Mouse (Mus musculus): ENCODE measurements around the gene Nat14. TPM values are rescaled to one million over a fixed set of nuclear protein-coding genes. Genes with fewer than 3 reads are reported as not detected.

The Nat14 gene
- polyA plus RNA-seq, 1 experiment from 2014 or later: 2.5 TPM

- Histone ChIP-seq H3K9ac (ENCODE audit: low read length) (no peak overlapping the region), H3K27me3 (ENCODE audit: control insufficient read depth, insufficient read depth, low read depth, low read length) (no peaks in the 10 kb centered on the region), H3K27ac (ENCODE audit: low read length) (peak overlapping the region; percentile 76), H3K36me3 (ENCODE audit: control insufficient read depth, insufficient read depth, low read length) (no peaks in the 10 kb centered on the region), H3K4me2 (ENCODE audit: low read depth, low read length) (no peak overlapping the region), H3K9me3 (ENCODE audit: control insufficient read depth, low read length) (no peaks in the 10 kb centered on the region), H3K4me1 (replicated peaks; ENCODE audit: control insufficient read depth, insufficient read depth, low read length) (peaks cover 3% of the 10 kb centered on the region; the same call in 1 of the 2 replicates), H3K4me3 (ENCODE audit: low read length) (no peak overlapping the region)
- peak; percentile 32; the same call in 1 of the 2 replicates for ATAC-seq (ENCODE audit: low read depth)
- 60% methylated on average over 18 of the region's 18 CpGs for WGBS
Observed at GRCm38 (mm10) chr7:4972321-4973047, 50.7 kb downstream of the Nat14 start.

Other genes with a start within 250 kb of the Nat14 start
- gene Hspbp1, start 237.0 kb upstream of the Nat14 start, polyA plus RNA-seq (2015; fragmentation: Nextera tagmentation; extraction: Ambion mirVana): 85.7 and 90.9 TPM in 2 replicates
- 0.68 and 0.74 TPM in 2 replicates for gene Brsk1, start 231.4 kb upstream of the Nat14 start, polyA plus RNA-seq (2015; fragmentation: Nextera tagmentation; extraction: Ambion mirVana)
- gene Tmem150b, start 196.8 kb upstream of the Nat14 start, polyA plus RNA-seq (2015; fragmentation: Nextera tagmentation; extraction: Ambion mirVana): 0.14 TPM in 1 of 2 replicates, not detected in the other
- 57.2 and 60.2 TPM in 2 replicates for gene Kmt5c, start 181.9 kb upstream of the Nat14 start, polyA plus RNA-seq (2015; fragmentation: Nextera tagmentation; extraction: Ambion mirVana)
- gene Cox6b2, start 168.9 kb upstream of the Nat14 start, polyA plus RNA-seq (2015; fragmentation: Nextera tagmentation; extraction: Ambion mirVana): 77.9 and 94.0 TPM in 2 replicates
- gene Fam71e2, start 150.7 kb upstream of the Nat14 start, polyA plus RNA-seq (2015; fragmentation: Nextera tagmentation; extraction: Ambion mirVana): not detected in 2 replicates
- gene Il11, start 139.2 kb upstream of the Nat14 start, polyA plus RNA-seq (2015; fragmentation: Nextera tagmentation; extraction: Ambion mirVana): 0.18 and 0.19 TPM in 2 replicates
- 0.34 and 0.48 TPM in 2 replicates for gene Tmem190, start 139.1 kb upstream of the Nat14 start, polyA plus RNA-seq (2015; fragmentation: Nextera tagmentation; extraction: Ambion mirVana)
- 14.7 and 17.9 TPM in 2 replicates for gene Tmem238, start 132.4 kb upstream of the Nat14 start, polyA plus RNA-seq (2015; fragmentation: Nextera tagmentation; extraction: Ambion mirVana)
- 337 and 342 TPM in 2 replicates for gene Rpl28, start 129.2 kb upstream of the Nat14 start, polyA plus RNA-seq (2015; fragmentation: Nextera tagmentation; extraction: Ambion mirVana)
- 355 and 372 TPM in 2 replicates for gene Ube2s, start 109.4 kb upstream of the Nat14 start, polyA plus RNA-seq (2015; fragmentation: Nextera tagmentation; extraction: Ambion mirVana)
- 0.99 and 1.2 TPM in 2 replicates for gene Shisa7, start 77.3 kb upstream of the Nat14 start, polyA plus RNA-seq (2015; fragmentation: Nextera tagmentation; extraction: Ambion mirVana)
- gene Isoc2b, start 51.8 kb upstream of the Nat14 start, polyA plus RNA-seq (2015; fragmentation: Nextera tagmentation; extraction: Ambion mirVana): 14.1 and 15.7 TPM in 2 replicates
- gene Isoc2a, start 44.9 kb upstream of the Nat14 start, polyA plus RNA-seq (2015; fragmentation: Nextera tagmentation; extraction: Ambion mirVana): 0.87 and 1.3 TPM in 2 replicates
- gene Gm36210, start 15.5 kb upstream of the Nat14 start, polyA plus RNA-seq (2015; fragmentation: Nextera tagmentation; extraction: Ambion mirVana): 0.21 TPM in 1 of 2 replicates, not detected in the other
- gene Zfp628, start 6.8 kb upstream of the Nat14 start, polyA plus RNA-seq (2015; fragmentation: Nextera tagmentation; extraction: Ambion mirVana): 3.4 and 3.7 TPM in 2 replicates
- gene Ssc5d, start 3.8 kb downstream of the Nat14 start, polyA plus RNA-seq (2015; fragmentation: Nextera tagmentation; extraction: Ambion mirVana): 2.1 and 2.4 TPM in 2 replicates
- gene Sbk2, start 42.4 kb downstream of the Nat14 start, polyA plus RNA-seq (2015; fragmentation: Nextera tagmentation; extraction: Ambion mirVana): 0.85 and 1.0 TPM in 2 replicates
- gene Sbk3, start 49.1 kb downstream of the Nat14 start, polyA plus RNA-seq (2015; fragmentation: Nextera tagmentation; extraction: Ambion mirVana): 0.72 and 1.0 TPM in 2 replicates
- 32.3 and 35.0 TPM in 2 replicates for gene Zfp579, start 74.1 kb downstream of the Nat14 start, polyA plus RNA-seq (2015; fragmentation: Nextera tagmentation; extraction: Ambion mirVana)
- 19.3 and 21.4 TPM in 2 replicates for gene Zfp524, start 92.4 kb downstream of the Nat14 start, polyA plus RNA-seq (2015; fragmentation: Nextera tagmentation; extraction: Ambion mirVana)
- gene Fiz1, start 92.7 kb downstream of the Nat14 start, polyA plus RNA-seq (2015; fragmentation: Nextera tagmentation; extraction: Ambion mirVana): 33.1 and 34.5 TPM in 2 replicates
- 1.2 and 1.3 TPM in 2 replicates for gene Gm44973, start 93.5 kb downstream of the Nat14 start, polyA plus RNA-seq (2015; fragmentation: Nextera tagmentation; extraction: Ambion mirVana)
- 5.5 and 5.7 TPM in 2 replicates for gene Zfp865, start 98.3 kb downstream of the Nat14 start, polyA plus RNA-seq (2015; fragmentation: Nextera tagmentation; extraction: Ambion mirVana)
- 5.3 and 5.5 TPM in 2 replicates for gene Ccdc106, start 98.5 kb downstream of the Nat14 start, polyA plus RNA-seq (2015; fragmentation: Nextera tagmentation; extraction: Ambion mirVana)
- not detected in 2 replicates for gene 4632433K11Rik, start 112.1 kb downstream of the Nat14 start, polyA plus RNA-seq (2015; fragmentation: Nextera tagmentation; extraction: Ambion mirVana)
- gene Zfp784, start 116.4 kb downstream of the Nat14 start, polyA plus RNA-seq (2015; fragmentation: Nextera tagmentation; extraction: Ambion mirVana): 4.9 and 7.0 TPM in 2 replicates
- gene Zfp580, start 129.5 kb downstream of the Nat14 start, polyA plus RNA-seq (2015; fragmentation: Nextera tagmentation; extraction: Ambion mirVana): 26.7 and 27.0 TPM in 2 replicates
- 109 and 110 TPM in 2 replicates for gene U2af2, start 140.1 kb downstream of the Nat14 start, polyA plus RNA-seq (2015; fragmentation: Nextera tagmentation; extraction: Ambion mirVana)
- 53.8 and 54.8 TPM in 2 replicates for gene Epn1, start 158.2 kb downstream of the Nat14 start, polyA plus RNA-seq (2015; fragmentation: Nextera tagmentation; extraction: Ambion mirVana)
- not detected in 2 replicates for gene Rfpl4, start 194.9 kb downstream of the Nat14 start, polyA plus RNA-seq (2015; fragmentation: Nextera tagmentation; extraction: Ambion mirVana)
- 0.43 and 0.51 TPM in 2 replicates for gene Rasl2-9, start 203.9 kb downstream of the Nat14 start, polyA plus RNA-seq (2015; fragmentation: Nextera tagmentation; extraction: Ambion mirVana)
- not detected in 2 replicates for gene Vmn1r55, start 227.6 kb downstream of the Nat14 start, polyA plus RNA-seq (2015; fragmentation: Nextera tagmentation; extraction: Ambion mirVana)

Measured in lung, embryonic 16.5 days (tissue).